Mouse (Mus musculus) kidney, adult 2 months (tissue): ENCODE measurements around the gene Stard7. TPM values are rescaled to one million over a fixed set of nuclear protein-coding genes. Genes with fewer than 3 reads are reported as not detected.
A peak's percentile ranks its signal among the peaks of the same experiment; 100 is the strongest.

Experiments used
- DNase-seq: peaks from one replicate; pipeline ENCODE4 v3.0.0; 2021
- H3K27ac ChIP-seq: fragments of 200-500 bp; 2 replicates; pipeline ENCODE4 v1.5.1; 2012; ENCODE audit warnings: low read depth, low read length, control low read depth, inconsistent platforms; ENCODE audit not compliant: insufficient read depth
- H3K27me3 ChIP-seq: fragments of 200-500 bp; replicated peaks from 2 replicates; pipeline ENCODE4 v1.6.1; 2012; ENCODE audit warnings: mild to moderate bottlenecking, moderate library complexity, low read length, inconsistent platforms; ENCODE audit not compliant: control insufficient read depth, insufficient read depth
- H3K36me3 ChIP-seq: fragments of 200-500 bp; 2 replicates; pipeline ENCODE4 v1.6.1; 2012; ENCODE audit warnings: mild to moderate bottlenecking, moderate library complexity, low read length, inconsistent platforms; ENCODE audit not compliant: control insufficient read depth, insufficient read depth
- H3K4me1 ChIP-seq: fragments of 200-500 bp; 2 replicates; pipeline ENCODE4 v1.6.1; 2011; ENCODE audit warnings: low read length; ENCODE audit not compliant: control insufficient read depth, insufficient read depth
- H3K4me3 ChIP-seq: fragments of 200-500 bp; 2 replicates; pipeline ENCODE4 v1.5.1; 2011; ENCODE audit warnings: mild to moderate bottlenecking, low read depth, low read length, control low read depth; ENCODE audit not compliant: insufficient read depth
- CTCF ChIP-seq: fragments of 200-500 bp; conservative IDR thresholded peaks from 2 replicates; pipeline ENCODE4 v1.5.1; 2011; ENCODE audit warnings: low read depth, mild to moderate bottlenecking, control low read depth, low read length, moderate library complexity, mixed read lengths; ENCODE audit not compliant: insufficient read depth, insufficient read length
- POLR2A ChIP-seq: fragments of 200-500 bp; IDR thresholded peaks from one replicate; pipeline ENCODE4 v1.6.1; 2011; ENCODE audit warnings: low read depth, low read length, control low read depth
- WGBS: fragments of 180-500 bp; shearing (Covaris S2); methylation state at CpG from one replicate; pipeline ENCODE4 v1.1.7; 2018; 5-methylcytosine and 5-hydroxymethylcytosine counted together
- polyA plus RNA-seq: library from polyadenylated mRNA; depleted of rRNA; stranded (reverse); fragments of >200 nt; gene quantifications from 2 replicates; pipeline ENCODE4 v1.2.3, GENCODE M21; 2012

The Stard7 gene
- polyA plus RNA-seq, 1 experiment: 62.2 TPM

DNA sequence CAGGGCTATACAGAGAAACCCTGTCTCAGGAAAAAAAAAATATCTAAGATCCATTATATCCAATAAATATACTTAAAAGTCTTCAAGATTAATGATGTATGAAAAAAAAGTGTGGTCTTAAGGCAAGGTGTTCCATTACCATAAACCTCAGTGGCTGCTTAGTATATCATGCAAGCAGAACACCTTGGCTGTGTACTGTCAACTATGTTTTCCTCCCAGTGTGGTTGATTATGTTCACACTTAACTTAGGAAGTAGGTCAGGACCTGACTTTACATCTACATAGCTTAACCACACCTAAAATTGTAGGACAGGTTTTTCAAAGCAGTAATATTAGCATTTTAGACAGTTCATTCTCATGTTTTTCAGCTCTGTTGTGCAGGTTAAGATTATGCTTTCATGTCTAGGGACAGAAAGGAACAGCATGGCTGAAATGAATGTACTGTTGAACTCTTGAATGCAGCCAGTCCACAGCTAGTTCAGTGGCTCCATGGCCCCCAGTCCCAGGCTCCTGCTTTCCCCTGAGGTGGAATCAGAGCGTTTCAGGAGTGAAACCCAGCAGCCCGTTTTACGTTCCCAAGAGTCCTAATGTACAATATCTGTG is 34.7 kb downstream of the Stard7 start:
- TF ChIP-seq POLR2A (no peak), CTCF (no peak)

DNA sequence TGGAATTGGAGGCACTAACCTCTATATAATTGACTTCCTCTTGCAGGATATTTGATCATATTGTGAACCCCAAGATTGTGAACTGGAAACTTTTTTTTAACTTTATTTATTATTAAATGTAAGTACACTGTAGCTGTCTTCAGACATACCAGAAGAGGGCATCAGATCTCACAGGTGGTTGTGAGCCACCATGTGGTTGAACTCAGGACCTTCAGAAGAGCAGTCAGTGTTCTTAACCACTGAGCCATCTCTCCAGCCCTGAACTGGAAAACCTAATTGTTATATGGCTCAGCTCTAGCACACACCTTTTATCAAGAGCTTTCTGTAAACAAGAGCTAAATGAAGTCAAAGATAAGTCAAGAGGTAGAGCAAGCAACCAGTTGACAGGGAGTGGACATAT is 36.1 kb downstream of the Stard7 start:
- 0 out of 2 replicates have a peak, but pooled peaks have one; percentile 18 for TF ChIP-seq CTCF
- TF ChIP-seq POLR2A: no peak
- H3K4me3 ChIP-seq: no peak overlapping the region
- no peaks in the 10 kb centered on the region for H3K36me3 ChIP-seq
- H3K27me3 ChIP-seq: no peaks in the 10 kb centered on the region
- DNase-seq: no peak
- no peak overlapping the region for H3K27ac ChIP-seq
- no peaks in the 10 kb centered on the region for H3K4me1 ChIP-seq

More for the DNA sequence above, 34.7 kb downstream of the Stard7 start:
- peaks cover 3% of the 10 kb centered on the region for H3K36me3 ChIP-seq
- no peak overlapping the region for H3K4me3 ChIP-seq
- H3K4me1 ChIP-seq: no peaks in the 10 kb centered on the region
- DNase-seq: no peak
- no peak overlapping the region for H3K27ac ChIP-seq
- 68% methylated on average over 3 of the region's 3 CpGs for WGBS
- H3K27me3 ChIP-seq: no peaks in the 10 kb centered on the region

DNA sequence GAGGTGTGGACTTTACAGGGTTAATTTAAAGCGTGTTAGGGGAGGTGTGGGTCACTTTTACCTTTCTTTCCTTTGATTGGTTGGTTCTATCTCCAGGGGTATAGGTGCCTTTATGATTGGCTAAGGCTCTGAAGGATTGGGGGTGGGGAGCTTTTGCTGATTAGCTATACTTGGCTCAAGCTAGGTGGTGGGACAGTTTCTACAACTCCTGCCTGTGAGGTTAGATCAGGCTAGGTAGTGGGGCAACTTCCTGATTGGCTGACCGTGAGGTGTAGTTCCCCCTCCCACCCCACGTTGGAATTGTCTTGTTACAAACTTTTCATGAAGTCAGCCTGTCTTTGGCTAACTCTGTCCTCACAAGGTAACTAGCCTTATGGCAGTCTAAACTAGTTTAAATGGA is 37.2 kb downstream of the Stard7 start:
- no peaks in the 10 kb centered on the region for H3K4me1 ChIP-seq
- no peak overlapping the region for H3K27ac ChIP-seq
- no peaks in the 10 kb centered on the region for H3K36me3 ChIP-seq
- TF ChIP-seq POLR2A: no peak
- no peak for TF ChIP-seq CTCF
- no peak for DNase-seq
- no peak overlapping the region for H3K4me3 ChIP-seq
- WGBS: 58% methylated on average over 3 of the region's 3 CpGs
- no peaks in the 10 kb centered on the region for H3K27me3 ChIP-seq

DNA sequence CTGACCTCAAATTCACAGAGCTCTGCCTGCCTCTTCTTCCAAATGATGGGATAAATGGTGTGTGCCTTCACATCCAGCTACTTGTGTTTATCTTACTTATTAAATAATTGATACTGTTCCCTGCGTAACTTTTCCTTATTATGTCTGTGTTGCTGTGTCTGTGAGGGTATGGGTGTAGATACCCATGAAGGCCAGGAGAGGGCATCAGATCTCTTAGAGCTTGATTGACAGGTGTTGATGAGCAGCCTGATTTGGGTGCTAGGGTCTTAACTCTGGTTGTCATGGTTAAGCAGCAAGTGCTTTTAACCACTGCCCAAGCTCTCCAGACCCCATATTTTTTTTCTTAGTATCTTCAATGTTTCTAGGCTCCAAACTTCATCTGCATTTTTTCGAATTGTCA is 38.6 kb downstream of the Stard7 start:
- Histone ChIP-seq H3K27ac (no peak overlapping the region), H3K36me3 (no peaks in the 10 kb centered on the region), H3K27me3 (no peaks in the 10 kb centered on the region), H3K4me3 (no peak overlapping the region), H3K4me1 (no peaks in the 10 kb centered on the region)
- WGBS: 90% methylated on average over 2 of the region's 2 CpGs
- DNase-seq: peak; percentile 25
- TF ChIP-seq CTCF (peak; percentile 49), POLR2A (no peak)

DNA sequence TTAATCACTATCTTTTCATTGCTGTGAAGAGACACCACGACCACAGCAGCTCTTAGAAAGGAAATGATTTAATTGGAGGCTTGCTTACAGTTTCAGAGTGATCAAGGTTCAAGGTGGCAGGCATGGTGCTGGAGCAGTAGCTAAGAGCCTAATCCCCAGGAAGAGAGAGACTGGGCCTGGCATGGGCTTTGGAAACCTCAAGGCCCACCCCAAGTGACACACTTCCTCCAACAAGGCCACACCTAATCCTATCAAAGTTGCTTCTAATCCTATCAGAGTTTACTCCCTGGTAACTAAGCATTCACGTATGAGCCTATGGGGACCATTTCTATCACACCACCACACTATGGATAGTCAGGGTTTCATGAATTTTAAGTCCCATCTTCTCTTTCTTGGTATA is 40.2 kb downstream of the Stard7 start:
- Histone ChIP-seq H3K27ac (no peak overlapping the region), H3K4me3 (no peak overlapping the region), H3K36me3 (no peaks in the 10 kb centered on the region), H3K27me3 (no peaks in the 10 kb centered on the region), H3K4me1 (no peaks in the 10 kb centered on the region)
- TF ChIP-seq POLR2A (no peak), CTCF (no peak)
- 45% methylated on average over 2 of the region's 2 CpGs for WGBS
- DNase-seq: no peak

DNA sequence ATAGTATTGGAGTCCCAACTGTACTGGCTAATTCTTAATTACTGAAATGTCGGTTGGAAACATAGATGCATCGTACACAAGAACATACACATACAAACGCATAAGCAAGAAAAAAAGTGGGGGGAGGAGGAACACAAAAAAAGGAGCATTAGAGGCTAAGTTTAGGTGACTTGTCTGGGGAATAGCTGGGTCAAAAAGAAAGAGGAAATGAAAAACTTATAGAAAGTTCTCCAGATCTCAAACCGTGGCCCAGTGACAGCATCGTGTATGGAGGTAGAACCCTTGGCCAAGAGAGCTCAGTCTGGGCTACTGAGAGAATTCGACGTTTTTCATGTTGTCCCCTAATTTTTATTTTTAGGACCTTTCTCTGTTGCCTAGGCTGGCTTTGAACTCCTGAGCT is 40.7 kb downstream of the Stard7 start:
- H3K4me1 ChIP-seq: no peaks in the 10 kb centered on the region
- no peak overlapping the region for H3K27ac ChIP-seq
- H3K27me3 ChIP-seq: no peaks in the 10 kb centered on the region
- H3K4me3 ChIP-seq: no peak overlapping the region
- no peak for TF ChIP-seq CTCF
- no peak for TF ChIP-seq POLR2A
- DNase-seq: no peak
- WGBS: 90% methylated on average over 7 of the region's 7 CpGs
- no peaks in the 10 kb centered on the region for H3K36me3 ChIP-seq

DNA sequence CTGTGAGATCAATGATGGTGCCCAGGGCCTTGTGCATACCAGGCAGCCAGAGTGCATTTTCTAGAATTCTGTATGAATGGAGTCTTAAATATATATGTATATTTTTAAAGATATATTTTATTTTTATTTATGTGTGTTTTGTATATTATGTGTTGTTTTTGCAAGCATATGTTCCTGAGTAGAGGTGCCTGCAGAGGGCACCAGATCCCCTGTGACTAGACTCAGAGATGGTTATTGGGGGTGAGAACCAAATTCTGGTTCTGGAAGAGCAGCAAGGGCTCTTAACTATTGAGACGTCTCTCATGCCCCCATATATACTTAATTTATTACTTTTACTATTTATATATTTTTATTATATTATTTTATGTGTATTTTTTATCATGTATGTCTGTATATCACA is 41.2 kb downstream of the Stard7 start:
- Histone ChIP-seq H3K36me3 (no peaks in the 10 kb centered on the region), H3K4me1 (no peaks in the 10 kb centered on the region), H3K27ac (no peak overlapping the region), H3K27me3 (no peaks in the 10 kb centered on the region), H3K4me3 (no peak overlapping the region)
- TF ChIP-seq CTCF: no peak
- no peak for TF ChIP-seq POLR2A
- DNase-seq: no peak
- 89% methylated on average over 1 of the region's 1 CpGs for WGBS

DNA sequence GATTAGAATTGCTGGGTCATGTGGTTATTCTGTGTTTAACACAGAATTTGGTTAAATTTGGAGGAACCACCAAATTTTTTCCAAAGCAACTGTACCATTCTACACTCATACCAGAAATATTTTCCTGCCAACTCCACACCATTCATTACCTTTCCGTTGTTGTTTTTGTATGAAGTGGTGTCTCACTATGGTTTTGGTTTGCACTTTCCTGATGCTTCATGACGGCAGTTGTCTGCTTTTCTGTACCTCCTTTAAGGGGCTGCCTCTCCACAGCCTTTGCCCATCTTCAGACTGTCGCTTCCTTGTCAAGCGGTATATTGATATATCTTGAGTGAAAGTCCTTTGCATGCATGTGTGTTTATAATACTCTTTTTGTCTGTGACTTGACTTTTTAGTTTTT is 42.8 kb downstream of the Stard7 start:
- Histone ChIP-seq H3K4me1 (no peaks in the 10 kb centered on the region), H3K36me3 (no peaks in the 10 kb centered on the region), H3K27ac (no peak overlapping the region), H3K4me3 (no peak overlapping the region), H3K27me3 (no peaks in the 10 kb centered on the region)
- WGBS: 96% methylated on average over 4 of the region's 4 CpGs
- DNase-seq: no peak
- TF ChIP-seq POLR2A (no peak), CTCF (no peak)
